Mouse (Mus musculus): Measurements from ENCODE around the gene Tmem102.

The Tmem102 gene

DNA sequence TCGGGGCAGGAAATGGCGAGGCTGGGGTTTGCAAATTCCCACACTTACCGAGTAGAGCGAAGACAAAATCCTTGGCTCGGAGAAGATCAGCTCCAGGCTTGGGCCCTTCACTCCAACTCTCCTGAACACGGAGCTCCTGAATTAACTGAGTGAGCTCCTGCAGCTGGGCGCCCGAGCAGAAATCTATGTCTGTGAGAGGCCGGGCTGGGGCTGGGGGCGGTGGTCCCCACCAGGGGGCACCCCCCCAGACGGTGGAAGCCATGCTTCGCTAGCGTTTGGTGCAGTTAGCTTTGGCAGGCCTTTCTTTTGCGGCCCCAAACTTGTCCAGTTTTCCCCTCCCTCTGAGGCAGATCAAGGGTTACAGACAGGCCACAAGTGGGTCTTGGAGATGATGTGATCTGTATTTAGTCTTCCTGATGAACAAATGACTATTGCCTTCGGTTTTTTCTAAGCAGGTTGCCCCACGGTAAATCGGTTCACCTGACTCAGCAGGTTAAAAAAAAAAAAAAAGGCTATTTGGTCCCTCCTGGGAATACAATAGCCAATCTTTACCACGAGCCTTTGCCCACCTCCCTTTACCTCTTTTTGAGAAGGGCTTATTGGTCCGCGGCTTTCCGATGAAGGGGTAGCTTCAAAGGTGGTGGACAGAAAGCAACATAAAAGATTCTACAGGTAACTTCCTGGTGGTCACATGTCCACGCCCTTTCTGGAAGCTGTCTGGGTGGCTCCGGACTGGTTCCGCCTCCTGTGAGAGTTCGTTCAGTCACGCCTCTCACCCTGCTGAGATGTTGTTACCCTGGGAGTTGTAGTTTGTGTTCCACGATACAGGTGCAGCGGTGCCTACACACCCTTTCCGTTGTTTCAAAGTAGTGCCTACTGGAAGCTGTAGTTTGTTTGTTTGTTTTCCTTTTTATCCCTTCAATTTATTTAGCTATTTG lies at the start of gene Tmem102:
Gene Tmem102 (minus strand): TSS at position 653 of the 938 bp plus-strand sequence.
- DNase-seq, result no peak

DNA sequence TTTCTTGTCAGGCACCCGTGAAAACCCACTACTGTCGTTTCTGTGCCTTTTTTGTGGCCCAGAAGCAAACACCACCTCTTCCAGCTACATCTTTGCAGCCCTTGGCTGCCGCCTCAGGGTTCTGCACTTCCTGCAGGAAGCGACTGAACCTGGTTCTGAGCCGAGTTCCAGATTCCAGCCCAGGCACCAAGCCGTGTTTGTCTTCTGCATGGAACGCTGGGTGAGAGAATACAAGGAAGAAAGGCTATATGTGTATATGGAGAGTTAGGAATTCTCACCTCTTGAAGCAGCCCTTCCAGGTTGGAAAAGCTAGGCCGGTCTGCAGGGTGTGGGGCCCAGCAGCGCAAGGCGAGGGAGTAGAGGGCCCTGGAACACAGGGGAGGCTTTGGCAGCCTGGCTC lies 49.3 kb upstream of the Tmem102 start:
- no peak for DNase-seq

DNA sequence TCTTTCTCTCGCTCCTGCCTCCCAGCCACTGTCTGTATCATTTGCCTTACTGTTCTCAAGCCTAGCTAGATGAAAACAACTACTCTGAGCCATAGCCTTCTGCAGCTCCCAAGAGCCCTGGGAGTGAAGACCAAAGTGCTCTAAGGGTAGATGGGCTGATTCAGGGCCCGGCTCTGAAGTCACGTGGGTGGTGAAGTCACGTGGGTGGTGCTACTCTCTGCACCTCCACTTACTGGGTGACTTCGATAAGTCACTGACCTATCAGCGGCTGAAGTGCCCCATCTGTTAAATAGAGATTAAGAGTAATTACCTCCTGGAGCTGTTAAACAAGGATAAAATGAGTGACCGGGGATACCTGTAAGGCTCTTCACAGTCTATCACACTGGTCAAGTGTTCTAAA lies 48.6 kb upstream of the Tmem102 start:
- DNase-seq, result no peak

DNA sequence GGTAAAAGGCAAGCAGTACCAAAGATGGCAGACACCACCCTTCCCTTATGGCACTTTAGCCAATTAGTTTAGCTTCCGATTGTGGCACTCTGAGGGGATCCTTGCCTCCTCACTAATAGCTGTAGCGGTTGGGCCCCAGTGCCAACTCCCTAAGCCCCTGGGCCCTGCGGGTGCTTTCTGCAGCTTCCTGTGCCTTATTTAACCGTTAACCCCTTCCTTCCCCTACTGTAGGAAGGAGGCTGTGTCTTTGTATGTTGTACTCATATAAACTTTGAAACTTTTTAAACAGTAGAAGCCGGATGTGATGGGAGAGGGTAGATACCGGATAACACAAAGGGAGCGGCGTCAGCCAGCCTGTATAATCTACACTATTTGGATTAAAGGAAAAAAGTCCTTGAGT lies 45.3 kb upstream of the Tmem102 start:
- no peak for DNase-seq

DNA sequence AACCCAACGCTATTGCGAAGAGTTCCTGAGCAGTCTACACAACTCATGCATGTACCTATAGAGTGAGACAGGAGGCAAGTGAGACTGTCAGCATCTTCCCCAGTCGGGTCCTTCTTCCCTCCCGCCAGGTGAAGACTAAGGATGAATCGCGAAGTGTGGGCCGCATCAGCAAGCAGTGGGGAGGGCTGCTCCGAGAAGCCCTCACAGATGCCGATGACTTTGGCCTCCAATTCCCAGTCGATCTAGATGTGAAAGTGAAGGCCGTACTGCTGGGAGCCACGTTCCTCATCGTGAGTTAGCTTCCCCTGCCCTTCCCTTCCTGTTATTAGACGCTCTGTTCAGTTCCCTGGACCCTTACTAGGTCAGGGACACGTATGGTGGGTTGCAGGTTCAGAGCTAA lies 44.5 kb upstream of the Tmem102 start:
- no peak for DNase-seq

DNA sequence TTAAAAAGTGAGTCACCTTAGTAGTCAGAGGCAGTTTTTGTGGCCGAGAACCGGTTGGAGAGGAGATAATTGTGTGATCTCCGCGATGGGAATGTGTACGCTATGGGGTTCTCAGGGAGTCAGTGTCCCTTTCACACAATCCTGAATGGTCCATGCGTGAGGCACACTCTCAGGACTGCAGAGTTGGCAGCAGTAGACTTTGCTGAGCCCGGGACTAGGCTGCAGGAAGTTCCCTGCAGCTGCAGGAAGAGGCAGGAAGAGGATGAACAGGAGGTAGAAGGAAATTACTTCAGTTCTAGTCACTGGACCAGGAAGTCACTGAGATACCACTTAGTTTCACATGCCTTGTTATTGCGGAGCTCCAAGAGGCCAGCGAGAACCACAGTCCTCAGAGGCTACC lies 43.7 kb upstream of the Tmem102 start:
- no peak for DNase-seq

DNA sequence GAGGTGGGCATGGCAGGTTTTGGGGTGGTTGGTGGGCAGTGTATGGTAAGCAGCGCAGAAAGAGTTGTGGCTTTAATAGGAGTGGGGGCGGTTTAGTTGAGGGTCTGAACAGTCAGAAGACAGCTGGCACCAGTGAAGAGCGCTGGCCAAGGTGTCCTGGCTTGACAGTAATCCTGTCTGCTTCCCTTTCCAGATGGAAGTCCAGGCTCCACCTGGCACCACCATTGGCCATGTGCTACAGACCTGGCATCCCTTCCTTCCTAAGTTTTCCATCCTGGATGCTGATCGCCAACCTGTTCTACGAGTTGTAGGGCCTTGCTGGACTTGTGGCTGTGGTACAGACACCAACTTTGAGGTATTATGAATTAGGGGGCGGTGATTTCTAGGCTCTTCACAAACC lies 42.6 kb upstream of the Tmem102 start:
- DNase-seq, result peak; percentile 87 to 88

DNA sequence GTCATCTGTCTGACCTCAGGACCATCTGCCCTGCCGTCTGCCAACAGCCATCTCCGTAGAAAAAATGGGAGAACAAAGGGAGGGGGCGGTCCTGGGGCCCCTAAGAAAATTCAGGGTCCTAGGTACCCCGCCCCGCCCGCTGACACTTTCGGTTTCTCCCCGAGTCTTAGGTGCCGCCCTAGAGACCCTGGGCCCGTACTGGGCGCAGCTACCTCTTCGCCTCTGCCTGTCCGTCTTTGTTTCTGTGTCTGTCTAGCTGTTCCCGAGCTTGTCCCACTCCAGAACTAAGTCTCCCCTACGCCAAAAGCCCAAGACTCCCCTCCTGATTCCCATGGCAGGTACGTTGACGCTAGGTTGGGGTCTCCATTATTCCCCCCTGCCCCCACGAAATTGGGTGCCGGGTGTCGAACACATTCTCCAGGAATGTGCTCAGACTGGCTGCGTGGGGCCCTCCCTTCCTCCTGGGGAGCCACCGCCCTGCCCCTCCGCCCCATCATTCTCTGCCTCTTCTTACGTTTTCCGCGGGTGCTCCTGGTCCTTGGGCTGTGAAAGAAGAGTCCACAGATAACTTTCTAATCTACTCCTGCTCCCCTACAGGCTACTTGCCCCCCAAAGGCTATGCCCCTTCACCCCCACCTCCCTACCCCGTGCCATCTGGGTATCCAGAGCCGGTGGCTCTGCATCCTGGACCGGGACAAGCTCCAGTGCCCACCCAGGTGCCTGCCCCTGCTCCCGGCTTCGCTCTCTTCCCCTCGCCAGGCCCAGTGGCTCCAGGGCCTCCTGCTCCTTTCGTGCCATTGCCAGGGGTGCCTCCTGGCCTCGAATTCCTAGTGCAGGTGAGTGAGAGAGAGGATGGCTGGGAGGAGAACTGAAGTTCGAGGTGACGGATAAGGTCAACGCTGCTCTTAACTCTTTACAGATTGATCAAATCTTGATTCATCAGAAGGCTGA lies 41.6 kb upstream of the Tmem102 start:
- DNase-seq, result peak; percentile 53 to 64

DNA sequence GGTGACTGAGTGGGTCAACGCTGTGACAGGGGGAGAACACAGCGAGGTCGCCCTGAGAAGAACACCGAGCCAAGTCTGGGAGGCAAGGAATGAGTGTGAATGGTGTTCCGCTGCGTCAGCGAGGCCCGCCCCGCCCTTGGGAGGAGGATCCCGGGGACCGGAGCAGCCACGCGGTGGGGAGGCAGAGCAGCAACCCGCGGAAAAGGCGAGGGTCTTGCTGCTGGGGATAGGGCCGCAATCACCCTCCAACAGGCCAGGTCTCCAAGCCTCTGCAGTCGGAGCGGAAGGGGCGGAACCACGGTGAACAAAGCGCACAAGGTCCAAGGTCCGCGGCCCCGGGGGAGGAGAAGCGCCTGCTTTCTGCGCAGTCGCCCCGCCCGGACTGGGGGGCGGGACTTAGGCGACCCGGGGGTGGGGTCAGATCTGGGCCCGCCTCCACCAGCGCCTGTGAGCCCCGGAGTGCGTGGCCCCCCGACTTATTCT lies 40.8 kb upstream of the Tmem102 start, which contains the start of gene Plscr3:
Gene Plscr3 (plus strand): TSS at position 179 of the 483 bp plus-strand sequence.
- DNase-seq, result peak; percentile 97 to 98

DNA sequence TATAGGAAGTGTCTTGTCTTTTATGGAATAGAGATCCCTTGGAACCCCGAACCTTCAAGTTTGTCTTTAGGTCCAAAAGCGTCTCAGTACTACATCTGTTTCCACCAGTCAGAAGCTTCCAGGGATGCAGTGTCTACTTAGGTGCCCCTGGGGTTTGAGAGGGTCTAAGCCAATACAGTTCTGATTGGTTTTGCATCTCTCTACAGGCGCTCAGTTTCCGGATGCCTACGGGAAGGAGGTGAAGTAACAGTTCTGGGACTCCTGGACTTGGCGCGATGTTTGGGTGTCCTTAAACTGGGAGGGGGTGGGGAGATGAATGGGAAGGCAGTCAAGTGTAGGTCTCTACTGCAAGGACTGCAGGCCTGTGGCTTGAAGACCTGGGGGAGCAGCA lies 33.3 kb upstream of the Tmem102 start:
- peak in 1 of 2 experiments; percentile 48 for DNase-seq

DNA sequence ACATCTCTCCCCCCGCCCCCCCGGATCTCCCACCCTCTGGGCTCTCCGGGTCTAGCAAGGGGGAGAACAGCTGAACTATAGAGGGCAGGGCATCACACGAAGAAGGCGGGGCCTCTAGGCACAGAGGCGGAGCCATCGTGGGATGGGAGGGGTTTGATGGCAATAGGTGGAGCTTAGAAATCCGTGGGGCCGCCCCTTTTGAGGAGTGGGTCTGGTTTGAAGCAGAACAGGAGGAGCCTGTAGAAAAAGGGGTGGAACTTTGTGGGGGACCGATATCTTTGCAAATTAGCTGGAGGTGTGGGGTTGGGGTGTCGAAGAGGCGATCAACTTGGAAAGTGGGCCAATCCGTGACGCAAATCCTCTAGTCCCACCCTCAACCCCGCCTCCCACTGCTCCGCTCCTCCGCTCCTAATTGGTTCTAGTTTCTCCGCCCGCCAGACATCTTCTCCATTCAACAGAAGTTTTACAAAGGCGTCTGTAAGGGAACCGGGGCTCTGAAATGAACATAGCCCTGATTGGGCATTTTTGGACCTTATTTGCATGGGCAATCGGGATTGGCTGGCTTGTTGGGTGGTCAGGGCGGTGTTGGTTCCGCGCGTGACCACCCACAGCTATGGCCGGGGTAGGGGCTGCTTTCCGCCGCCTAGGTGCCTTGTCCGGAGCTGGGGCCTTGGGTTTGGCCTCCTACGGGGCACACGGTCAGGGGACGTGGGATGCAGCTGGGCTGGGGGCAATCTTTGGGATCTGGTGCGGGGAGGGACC lies 32.7 kb upstream of the Tmem102 start, which contains the start of gene Tmem256:
Gene Tmem256 (plus strand): TSS at position 563 of the 762 bp plus-strand sequence.
- DNase-seq, result peak; percentile 98 to 99

DNA sequence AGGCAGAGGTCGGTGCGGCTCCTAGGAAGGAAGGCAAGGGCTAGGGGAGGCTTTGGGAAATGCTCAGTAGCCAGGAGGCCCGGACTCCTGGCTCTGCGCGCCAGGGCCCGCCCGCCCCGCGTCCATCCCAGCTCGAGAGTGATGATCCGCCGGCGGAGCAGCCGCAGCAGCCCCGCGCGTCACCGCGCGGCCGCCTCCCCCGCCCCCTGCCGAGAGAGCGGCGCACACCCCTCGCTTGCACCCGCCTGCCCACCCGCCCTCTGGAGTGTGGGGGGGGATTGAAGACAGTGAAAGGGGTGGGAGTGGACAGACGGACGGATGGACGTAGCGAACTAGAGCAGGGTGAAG lies 32.2 kb upstream of the Tmem102 start, which contains the start of gene Nlgn2:
Gene Nlgn2 (minus strand): TSS at position 181 of the 348 bp plus-strand sequence.
- DNase-seq, result peak; percentile 94 to 95

DNA sequence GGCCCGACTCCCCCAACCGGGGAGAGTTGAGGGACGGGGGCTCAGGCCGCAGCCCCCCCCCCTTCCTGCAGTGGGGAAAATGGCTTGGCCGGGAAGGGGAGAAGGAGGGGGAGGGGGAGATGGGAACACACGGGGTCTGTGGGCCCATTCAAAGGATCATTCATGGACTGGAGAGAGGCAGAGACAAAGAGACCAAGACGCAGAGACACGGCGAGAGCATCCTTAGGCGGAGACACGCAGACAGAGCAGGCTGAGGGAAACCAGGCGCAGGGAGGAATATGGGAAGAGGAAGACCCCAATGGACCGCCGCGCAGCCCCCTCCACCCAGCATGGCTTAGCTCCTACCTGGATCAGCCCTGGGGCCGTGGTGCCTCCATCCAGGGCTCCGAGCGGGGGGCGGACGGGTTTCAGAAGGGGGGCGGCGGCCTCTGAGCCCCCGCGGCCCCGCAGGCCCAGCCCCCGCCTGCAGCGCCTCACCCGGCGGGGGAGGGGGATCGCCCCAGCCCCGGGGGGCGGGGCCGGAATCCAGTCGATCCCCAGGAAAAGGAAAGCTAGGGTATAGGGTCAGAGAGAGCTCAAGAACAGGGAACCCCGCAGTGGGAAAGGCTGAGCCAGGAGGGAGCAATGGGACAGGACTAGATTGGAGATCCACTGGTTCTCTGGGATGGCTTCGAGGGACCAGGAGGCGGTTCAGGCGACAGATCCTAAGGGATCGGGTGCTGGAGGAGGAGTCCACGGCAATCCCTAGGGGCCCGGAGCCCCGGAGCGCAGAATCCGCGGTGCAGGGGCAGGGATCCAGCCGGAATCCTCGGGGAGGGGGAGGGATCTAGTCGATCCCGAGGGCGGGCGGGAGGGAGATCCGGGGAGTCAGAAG lies 31.5 kb upstream of the Tmem102 start:
- DNase-seq, result peak; percentile 71 to 73

DNA sequence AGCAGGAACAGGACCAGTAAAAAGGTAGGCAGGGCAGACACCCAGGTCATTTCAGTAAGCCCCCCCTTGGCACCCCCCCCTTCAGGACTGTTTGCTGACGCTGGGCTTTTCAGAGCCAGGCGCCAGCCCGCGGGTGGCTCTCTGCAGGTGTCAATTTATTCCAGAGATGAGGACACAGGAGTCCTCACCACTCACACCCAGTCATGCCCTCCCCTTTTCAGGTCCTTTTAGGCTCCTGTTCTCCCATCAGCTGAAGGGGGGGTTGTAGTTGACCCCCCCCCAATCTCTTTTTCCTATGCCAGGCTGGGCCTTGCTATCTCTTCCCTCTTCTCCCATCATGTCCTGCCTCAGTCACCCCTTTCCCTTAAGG lies 30.5 kb upstream of the Tmem102 start:
- DNase-seq, result peak in 1 of 2 experiments; percentile 56

DNA sequence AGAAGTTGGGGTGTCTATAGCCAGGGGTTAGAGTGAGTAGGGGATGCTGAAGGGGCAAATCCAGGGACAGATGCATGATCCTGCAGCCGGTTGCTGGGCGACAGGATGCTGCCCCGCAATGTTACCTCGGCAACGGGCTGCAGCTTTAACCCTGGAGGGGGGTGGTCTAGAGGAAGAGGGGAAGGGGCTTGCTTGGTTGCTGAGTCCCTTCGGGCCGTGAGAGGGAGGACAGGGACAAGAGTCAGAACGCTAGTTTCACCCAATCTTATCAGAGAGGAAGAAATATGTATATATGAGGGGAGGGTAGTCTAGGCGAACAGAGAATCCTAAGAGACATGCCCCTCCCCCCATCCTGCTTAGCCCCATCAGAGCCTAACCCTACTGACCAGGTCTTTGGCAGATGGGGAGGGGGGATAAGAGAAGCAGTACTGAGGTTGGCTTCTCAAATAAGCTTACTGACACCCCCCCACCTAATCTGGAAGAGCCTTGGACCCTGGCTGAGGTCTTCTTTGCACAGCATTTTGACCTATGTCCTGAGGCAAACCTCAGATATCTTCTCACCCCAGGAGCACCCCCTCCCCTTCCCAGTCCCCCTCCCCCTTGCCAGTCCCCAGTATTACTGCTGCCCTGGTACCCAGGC lies 30.0 kb upstream of the Tmem102 start:
- DNase-seq, result peak in 1 of 2 experiments; percentile 50

DNA sequence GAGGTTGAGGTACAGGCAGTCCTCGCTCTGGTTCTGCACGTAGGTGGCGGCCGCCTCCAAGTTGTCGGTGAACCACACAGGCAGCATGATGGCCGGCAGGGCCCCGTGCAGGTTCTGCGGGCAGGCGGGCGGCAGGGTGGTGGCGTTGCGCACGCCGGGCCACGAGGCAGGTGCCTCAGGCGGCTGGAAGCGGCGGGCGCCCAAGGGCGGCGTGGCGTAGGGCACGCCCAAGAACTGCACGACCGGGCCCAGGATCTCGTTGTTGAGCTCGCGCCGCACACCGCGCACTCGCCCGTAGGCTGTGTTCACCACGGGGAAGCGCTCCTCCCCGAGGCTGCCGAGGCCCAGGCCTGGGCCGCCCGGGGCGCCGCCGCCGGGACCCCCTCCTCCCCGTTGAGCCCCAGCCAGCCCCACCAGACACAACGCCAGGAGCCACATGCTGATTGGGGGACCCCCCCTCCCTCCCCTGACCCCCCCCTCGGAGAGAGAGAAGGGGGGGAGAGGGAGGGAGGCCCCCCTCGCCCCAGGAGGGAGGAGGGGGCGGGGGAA lies 28.7 kb upstream of the Tmem102 start:
- no peak for DNase-seq

DNA sequence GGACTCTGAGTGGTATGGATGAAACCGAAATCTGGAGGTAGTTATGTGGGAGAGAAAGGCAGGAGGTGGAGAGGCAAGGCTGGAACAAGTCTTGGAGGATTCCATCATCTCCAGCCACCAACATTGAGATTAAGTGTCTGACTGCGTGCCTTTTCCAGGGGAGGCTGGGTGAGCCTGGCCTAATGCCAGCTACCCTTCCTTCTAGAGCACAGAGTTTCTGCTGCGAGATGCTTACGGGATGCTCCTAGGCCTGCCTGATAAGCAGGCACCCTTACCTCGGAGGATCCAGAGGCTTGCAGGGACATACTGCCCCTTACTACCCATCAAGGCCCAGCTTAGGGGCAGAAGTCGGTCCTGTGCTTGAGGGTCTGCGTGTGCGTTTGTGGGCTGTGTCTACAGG lies 28.1 kb upstream of the Tmem102 start:
- no peak for DNase-seq

DNA sequence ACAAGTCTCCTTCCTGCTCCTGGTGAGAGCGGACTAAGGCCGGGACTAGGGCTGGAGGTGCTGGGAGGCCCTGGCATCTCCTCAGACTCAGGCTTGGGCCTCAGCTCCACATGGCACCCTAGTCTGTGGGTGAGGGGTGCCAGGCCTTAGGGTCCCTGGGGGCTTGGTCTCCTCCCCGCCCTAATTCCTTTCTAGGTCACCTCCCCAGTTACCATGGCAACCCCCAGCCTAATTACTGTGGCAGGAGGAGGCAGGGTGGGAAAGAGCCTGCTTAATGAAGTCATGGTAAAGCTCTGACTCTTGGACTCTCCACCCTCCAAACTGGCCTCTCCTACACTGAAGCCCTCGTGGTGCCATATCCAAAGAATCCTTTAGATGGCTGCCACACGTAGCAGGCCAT lies 23.4 kb upstream of the Tmem102 start:
- DNase-seq, result peak; percentile 57 to 60

DNA sequence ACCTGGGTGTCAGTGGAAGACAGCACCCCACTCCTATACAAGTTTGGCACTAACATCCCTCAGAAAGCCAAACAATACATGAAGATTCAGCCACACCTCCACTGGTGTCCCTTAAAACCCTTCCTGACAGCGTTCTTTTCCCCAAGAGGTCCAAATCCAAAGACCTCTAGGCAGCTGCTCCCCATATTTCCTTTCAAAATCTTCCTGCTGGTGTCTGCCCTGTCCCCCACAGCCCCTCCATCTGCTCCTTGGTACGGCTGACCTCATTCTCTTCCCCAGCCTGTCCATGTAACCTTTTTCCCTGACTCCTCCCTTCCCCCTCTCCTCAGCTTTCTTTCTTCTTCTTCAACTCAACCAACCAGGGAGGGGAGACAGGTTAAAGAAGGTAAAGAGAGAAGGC lies 18.0 kb upstream of the Tmem102 start:
- DNase-seq, result peak in 1 of 2 experiments; percentile 61

DNA sequence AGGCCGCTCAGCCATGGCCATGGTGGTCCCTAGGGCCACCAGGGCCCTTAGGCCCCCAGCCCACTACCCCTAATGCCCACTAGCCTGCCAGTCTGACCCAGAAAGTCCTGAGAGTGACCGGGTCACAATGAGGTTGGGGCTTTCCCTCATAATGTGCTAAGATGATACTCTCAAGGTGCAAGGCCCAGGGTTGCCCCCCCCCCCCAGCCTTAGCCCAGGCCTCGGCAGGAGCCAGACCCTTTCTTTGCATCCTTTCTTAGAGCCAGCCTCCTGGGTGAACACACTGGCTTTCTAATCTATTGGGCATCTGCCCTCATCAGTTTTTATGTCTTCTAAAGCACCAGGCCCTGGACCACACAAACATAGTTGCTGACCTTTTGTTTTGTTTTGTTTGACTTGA lies 16.7 kb upstream of the Tmem102 start, which contains the start of gene Spem1:
Gene Spem1 (minus strand): TSS at position 101 of the 400 bp plus-strand sequence.
- no peak for DNase-seq
